Mouse (Mus musculus): ENCODE measurements around the gene Sox5.

- TF ChIP-seq POLR2A (IDR thresholded peaks at IDR 0.05; ENCODE audit: low read depth, low read length) (no peak), CTCF (IDR thresholded peaks at IDR 0.05; ENCODE audit: extremely low read depth, insufficient read length, insufficient replicate concordance, low read depth, low read length) (no peak)
Measured at GRCm38 (mm10) chr6:144166104-144166503, 615.7 kb downstream of the Sox5 start.

All from small intestine, adult 2 months (tissue).